Mouse (Mus musculus) frontal cortex, postnatal 10 days (tissue): Measurements from ENCODE around the gene Ldlrad1.

Experiments used
- DNase-seq, 2 experiments: peaks; one replicate each; pipeline ENCODE4 v3.0.0; 2022; ENCODE audit warnings: low spot score in 2 of 2, mixed read lengths in 1 of 2

Ldlrad1 gene

GRCm38 (mm10) chr4:107208880-107209279 lies at the start of gene Ldlrad1:
Gene Ldlrad1, plus strand, starts transcription at chr4:107209180.
- no peak for DNase-seq

GRCm38 (mm10) chr4:107160181-107160580 lies 48.8 kb upstream of the Ldlrad1 start:
- DNase-seq: no peak

- no peak for DNase-seq
These were observed 45.6 kb upstream of the Ldlrad1 start for GRCm38 (mm10) chr4:107163341-107163740.

GRCm38 (mm10) chr4:107163756-107164587 lies 45.0 kb upstream of the Ldlrad1 start:
- DNase-seq: peak in 1 of 2 experiments; percentile 54

- DNase-seq: no peak
These were observed 42.3 kb upstream of the Ldlrad1 start for GRCm38 (mm10) chr4:107166700-107167099.

GRCm38 (mm10) chr4:107167798-107168197 lies 41.2 kb upstream of the Ldlrad1 start:
- DNase-seq: no peak

GRCm38 (mm10) chr4:107177506-107177905 lies 31.5 kb upstream of the Ldlrad1 start:
- DNase-seq: no peak

GRCm38 (mm10) chr4:107178182-107178829 lies 30.7 kb upstream of the Ldlrad1 start, which contains the start of gene Tmem59:
Gene Tmem59, plus strand, starts transcription at chr4:107178399.
- peak; percentile 95 for DNase-seq

GRCm38 (mm10) chr4:107178830-107179490 lies 30.0 kb upstream of the Ldlrad1 start, which contains the start of gene Tceanc2:
Gene Tceanc2, minus strand, starts transcription at chr4:107179116.
- peak; percentile 53 to 54 for DNase-seq

GRCm38 (mm10) chr4:107179561-107179960 lies 29.4 kb upstream of the Ldlrad1 start:
- DNase-seq: no peak

- no peak for DNase-seq
These were observed 28.2 kb upstream of the Ldlrad1 start for GRCm38 (mm10) chr4:107180746-107181145.

GRCm38 (mm10) chr4:107181866-107182265 lies 27.1 kb upstream of the Ldlrad1 start:
- no peak for DNase-seq

GRCm38 (mm10) chr4:107182796-107183195 lies 26.2 kb upstream of the Ldlrad1 start:
- DNase-seq: no peak

- DNase-seq: no peak
These were observed 25.8 kb upstream of the Ldlrad1 start for GRCm38 (mm10) chr4:107183203-107183602.

GRCm38 (mm10) chr4:107185703-107186102 lies 23.3 kb upstream of the Ldlrad1 start:
- DNase-seq: no peak

- no peak for DNase-seq
These were observed 15.1 kb upstream of the Ldlrad1 start for GRCm38 (mm10) chr4:107193841-107194240.

- no peak for DNase-seq
These were observed 12.5 kb upstream of the Ldlrad1 start for GRCm38 (mm10) chr4:107196454-107196853.

- no peak for DNase-seq
These were observed 10.9 kb upstream of the Ldlrad1 start for GRCm38 (mm10) chr4:107198072-107198471.

- no peak for DNase-seq
These were observed 7.2 kb upstream of the Ldlrad1 start for GRCm38 (mm10) chr4:107201779-107202178.

- no peak for DNase-seq
These were observed 6.0 kb upstream of the Ldlrad1 start for GRCm38 (mm10) chr4:107203001-107203400.

GRCm38 (mm10) chr4:107207016-107207415 lies 2.0 kb upstream of the Ldlrad1 start:
- DNase-seq: no peak

- DNase-seq: no peak
These were observed 1.6 kb downstream of the Ldlrad1 start for GRCm38 (mm10) chr4:107210483-107211097.
